Mouse (Mus musculus): Measurements from ENCODE around the gene Vps25. TPM values are rescaled to one million over a fixed set of nuclear protein-coding genes. Genes with fewer than 3 reads are reported as not detected.

The Vps25 gene
- polyA plus RNA-seq (2015; fragmentation: Nextera tagmentation; extraction: Ambion mirVana), result 135 and 147 TPM in 2 replicates

DNA sequence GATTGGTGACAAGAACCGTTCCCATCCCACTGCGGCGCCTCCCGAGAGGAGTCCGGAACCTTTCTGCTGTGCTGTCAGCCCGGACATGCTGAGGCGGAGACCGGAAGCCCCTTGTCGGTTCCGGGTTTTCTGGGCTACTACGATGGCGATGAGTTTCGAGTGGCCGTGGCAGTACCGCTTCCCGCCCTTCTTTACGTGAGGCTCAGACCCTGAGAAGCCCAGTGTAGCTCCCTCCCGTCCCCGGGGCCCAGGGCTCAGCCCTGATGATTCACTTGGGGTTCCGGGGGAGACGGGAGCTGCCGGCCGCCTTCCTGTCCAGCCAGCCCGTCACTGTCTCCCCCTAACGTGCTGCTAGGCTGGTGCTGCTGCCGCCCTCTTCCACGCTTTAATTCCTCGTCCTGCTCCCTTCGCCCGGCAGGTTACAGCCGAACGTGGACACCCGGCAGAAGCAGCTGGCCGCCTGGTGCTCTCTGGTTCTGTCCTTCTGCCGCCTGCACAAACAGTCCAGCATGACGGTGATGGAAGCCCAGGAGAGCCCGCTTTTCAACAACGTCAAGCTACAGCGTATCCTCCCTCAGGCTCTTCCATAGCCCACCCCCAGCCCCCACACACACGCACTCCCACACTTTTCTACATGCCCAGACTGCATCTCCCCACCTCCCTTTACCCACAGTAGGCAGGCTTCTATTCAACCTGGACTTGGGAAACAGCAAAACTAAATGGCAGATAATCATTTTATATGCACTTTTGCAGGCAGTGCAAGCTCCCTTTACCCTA lies at the start of gene Vps25:
Gene Vps25 (plus strand): TSS at position 95 of the 777 bp plus-strand sequence.
- peak within 1 kb of the TSS; percentile 96 for H3K9ac ChIP-seq
- peaks cover 25% of the 10 kb centered on the region for H3K36me3 ChIP-seq
- WGBS, result under 1% methylated on average over 40 of the region's 40 CpGs
- H3K27me3 ChIP-seq, result no peaks in the 10 kb centered on the region
- H3K4me3 ChIP-seq (replicated peaks), result peak within 1 kb of the TSS; percentile 92
- ATAC-seq (replicated peaks; ENCODE audit: low FRiP score), result peak; percentile 73
- peak within 1 kb of the TSS; percentile 91 for H3K4me2 ChIP-seq
- H3K27ac ChIP-seq, result peak within 1 kb of the TSS; percentile 97
- no peaks in the 10 kb centered on the region for H3K9me3 ChIP-seq (replicated peaks)
- peaks cover 48% of the 10 kb centered on the region for H3K4me1 ChIP-seq

GRCm38 (mm10) chr11:101211970-101212369 lies 41.5 kb upstream of the Vps25 start:
- Histone ChIP-seq H3K27ac (peak overlapping the region; percentile 58; the same call in 1 of the 2 replicates), H3K4me1 (no peaks in the 10 kb centered on the region), H3K27me3 (no peaks in the 10 kb centered on the region), H3K9ac (no peak overlapping the region), H3K4me2 (no peak overlapping the region), H3K4me3 (replicated peaks) (no peak overlapping the region), H3K36me3 (peaks cover 86% of the 10 kb centered on the region), H3K9me3 (replicated peaks) (no peaks in the 10 kb centered on the region)
- 0 out of 2 replicates have a peak, but pooled peaks have one; percentile 64 for ATAC-seq (replicated peaks; ENCODE audit: low FRiP score)
- whole genome bisulfite sequencing, result 33% methylated on average over 3 of the region's 3 CpGs

- no peaks in the 10 kb centered on the region for H3K27me3 ChIP-seq
- peaks cover 31% of the 10 kb centered on the region for H3K4me1 ChIP-seq
- 90% methylated on average over 5 of the region's 5 CpGs for WGBS
- no peaks in the 10 kb centered on the region for H3K9me3 ChIP-seq (replicated peaks)
- H3K4me2 ChIP-seq, result no peak overlapping the region
- no peak overlapping the region for H3K27ac ChIP-seq
- no peak for ATAC-seq (replicated peaks; ENCODE audit: low FRiP score)
- no peak overlapping the region for H3K9ac ChIP-seq
- peaks cover 56% of the 10 kb centered on the region for H3K36me3 ChIP-seq
- H3K4me3 ChIP-seq (replicated peaks), result no peak overlapping the region
Measured at GRCm38 (mm10) chr11:101216936-101217335, 36.6 kb upstream of the Vps25 start.

DNA sequence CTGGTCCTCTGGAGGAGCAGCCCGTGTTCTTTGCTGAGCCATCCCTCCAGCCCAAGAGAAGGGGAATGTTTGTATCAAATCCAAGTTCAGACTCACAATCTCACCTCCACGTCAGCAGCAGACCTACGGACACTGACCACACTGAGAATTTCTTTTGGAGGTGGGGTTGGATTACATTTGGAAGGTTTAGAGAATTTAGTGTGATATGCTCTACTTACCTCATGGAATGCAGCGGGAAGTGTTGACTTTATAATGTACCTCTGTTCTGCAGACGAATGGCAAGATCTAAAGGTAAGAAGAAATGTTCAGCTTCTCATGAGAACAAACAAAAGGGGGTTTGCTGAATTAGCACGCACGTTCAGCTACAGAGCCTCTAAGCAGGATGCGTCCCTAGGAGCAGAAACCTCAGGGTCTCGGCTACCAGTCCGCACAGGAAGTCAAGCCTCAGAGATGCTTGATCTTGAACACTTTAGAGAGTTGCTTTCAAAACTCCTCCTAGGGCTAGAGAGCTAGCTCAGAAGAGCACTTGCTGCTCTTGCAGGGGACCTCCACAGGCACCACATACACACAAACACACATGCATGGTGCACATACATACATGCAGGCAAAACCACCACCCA lies 35.0 kb upstream of the Vps25 start:
- H3K4me3 ChIP-seq (replicated peaks), result no peak overlapping the region
- H3K9me3 ChIP-seq (replicated peaks), result no peaks in the 10 kb centered on the region
- H3K9ac ChIP-seq, result 0 out of 2 replicates have a peak overlapping the region, but pooled peaks have one; percentile 29
- H3K36me3 ChIP-seq, result peaks cover 47% of the 10 kb centered on the region
- WGBS, result 45% methylated on average over 10 of the region's 10 CpGs
- peak overlapping the region; percentile 27; the same call in 1 of the 2 replicates for H3K4me2 ChIP-seq
- ATAC-seq (replicated peaks; ENCODE audit: low FRiP score), result no peak
- peak overlapping the region; percentile 83 for H3K27ac ChIP-seq
- H3K4me1 ChIP-seq, result peaks cover 31% of the 10 kb centered on the region
- no peaks in the 10 kb centered on the region for H3K27me3 ChIP-seq

GRCm38 (mm10) chr11:101220853-101221252 lies 32.7 kb upstream of the Vps25 start:
- Histone ChIP-seq H3K9ac (no peak overlapping the region), H3K36me3 (peaks cover 25% of the 10 kb centered on the region), H3K4me3 (replicated peaks) (no peak overlapping the region), H3K27me3 (no peaks in the 10 kb centered on the region), H3K27ac (peak overlapping the region; percentile 71), H3K4me1 (peaks cover 43% of the 10 kb centered on the region), H3K9me3 (replicated peaks) (no peaks in the 10 kb centered on the region), H3K4me2 (peak overlapping the region; percentile 2; the same call in 1 of the 2 replicates)
- no peak for ATAC-seq (replicated peaks; ENCODE audit: low FRiP score)
- 13% methylated on average over 2 of the region's 2 CpGs for WGBS

DNA sequence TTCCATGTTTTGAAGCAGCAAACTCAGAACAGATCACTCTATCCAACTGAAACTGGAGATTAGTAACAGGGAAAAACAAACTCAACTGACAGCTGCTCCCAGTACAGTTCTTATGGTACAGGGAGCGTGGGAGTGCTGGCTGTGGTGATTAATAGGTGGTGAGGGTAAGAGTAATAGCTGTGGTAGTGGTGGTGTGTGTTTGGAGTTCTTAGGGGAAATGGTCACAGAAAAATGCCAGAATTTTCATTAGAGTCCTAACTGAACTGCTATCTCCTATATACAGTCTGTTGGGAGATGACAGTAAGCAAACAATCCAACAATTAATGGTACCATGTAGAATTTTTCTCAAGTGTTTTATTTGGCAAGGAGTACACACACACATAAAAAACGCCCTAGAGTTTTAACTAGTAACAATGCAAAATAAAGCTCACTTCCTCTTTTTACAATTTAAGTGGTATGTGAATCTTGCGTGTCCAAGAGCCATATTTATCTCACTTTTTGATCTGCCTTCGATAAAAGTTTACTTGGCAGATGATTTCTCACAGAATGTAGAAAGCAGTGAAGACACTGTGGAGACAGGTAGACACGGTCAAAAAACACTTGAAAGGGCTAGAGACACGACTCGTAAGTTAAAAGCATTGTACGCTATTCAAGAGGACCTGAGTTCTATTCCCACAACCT lies 32.1 kb upstream of the Vps25 start:
- H3K27ac ChIP-seq, result peak overlapping the region; percentile 71
- H3K4me1 ChIP-seq, result peaks cover 45% of the 10 kb centered on the region
- H3K9ac ChIP-seq, result no peak overlapping the region
- H3K27me3 ChIP-seq, result no peaks in the 10 kb centered on the region
- peaks cover 19% of the 10 kb centered on the region for H3K36me3 ChIP-seq
- ATAC-seq (replicated peaks; ENCODE audit: low FRiP score), result peak; percentile 75
- H3K4me2 ChIP-seq, result peak overlapping the region; percentile 2; the same call in 1 of the 2 replicates
- no peak overlapping the region for H3K4me3 ChIP-seq (replicated peaks)
- 37% methylated on average over 8 of the region's 8 CpGs for WGBS
- no peaks in the 10 kb centered on the region for H3K9me3 ChIP-seq (replicated peaks)

DNA sequence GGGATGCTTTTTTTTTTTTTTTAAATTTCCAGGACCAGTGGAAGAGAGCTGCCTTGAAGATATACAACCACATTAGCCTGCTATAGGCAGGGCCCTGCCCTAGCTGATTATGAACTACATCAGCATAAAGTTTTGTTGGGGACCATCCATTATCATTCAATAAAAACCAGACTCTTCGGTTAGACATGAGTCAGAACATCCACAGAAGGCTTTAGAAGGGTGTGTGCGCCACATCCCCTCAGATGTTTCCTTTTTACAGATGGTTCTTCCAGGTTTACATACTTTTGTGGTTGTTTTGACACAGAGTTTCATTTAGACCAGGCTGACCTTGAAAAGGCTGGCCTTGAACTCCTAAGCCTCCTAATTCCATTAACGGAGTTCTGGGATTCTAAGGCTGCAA lies 29.2 kb upstream of the Vps25 start:
- no peak overlapping the region for H3K27ac ChIP-seq
- H3K9me3 ChIP-seq (replicated peaks), result no peaks in the 10 kb centered on the region
- WGBS, result 86% methylated on average over 3 of the region's 3 CpGs
- ATAC-seq (replicated peaks; ENCODE audit: low FRiP score), result no peak
- H3K4me3 ChIP-seq (replicated peaks), result no peak overlapping the region
- peaks cover 3% of the 10 kb centered on the region; the same call in 1 of the 2 replicates for H3K36me3 ChIP-seq
- H3K4me1 ChIP-seq, result peaks cover 44% of the 10 kb centered on the region
- H3K27me3 ChIP-seq, result no peaks in the 10 kb centered on the region
- no peak overlapping the region for H3K9ac ChIP-seq
- no peak overlapping the region for H3K4me2 ChIP-seq

DNA sequence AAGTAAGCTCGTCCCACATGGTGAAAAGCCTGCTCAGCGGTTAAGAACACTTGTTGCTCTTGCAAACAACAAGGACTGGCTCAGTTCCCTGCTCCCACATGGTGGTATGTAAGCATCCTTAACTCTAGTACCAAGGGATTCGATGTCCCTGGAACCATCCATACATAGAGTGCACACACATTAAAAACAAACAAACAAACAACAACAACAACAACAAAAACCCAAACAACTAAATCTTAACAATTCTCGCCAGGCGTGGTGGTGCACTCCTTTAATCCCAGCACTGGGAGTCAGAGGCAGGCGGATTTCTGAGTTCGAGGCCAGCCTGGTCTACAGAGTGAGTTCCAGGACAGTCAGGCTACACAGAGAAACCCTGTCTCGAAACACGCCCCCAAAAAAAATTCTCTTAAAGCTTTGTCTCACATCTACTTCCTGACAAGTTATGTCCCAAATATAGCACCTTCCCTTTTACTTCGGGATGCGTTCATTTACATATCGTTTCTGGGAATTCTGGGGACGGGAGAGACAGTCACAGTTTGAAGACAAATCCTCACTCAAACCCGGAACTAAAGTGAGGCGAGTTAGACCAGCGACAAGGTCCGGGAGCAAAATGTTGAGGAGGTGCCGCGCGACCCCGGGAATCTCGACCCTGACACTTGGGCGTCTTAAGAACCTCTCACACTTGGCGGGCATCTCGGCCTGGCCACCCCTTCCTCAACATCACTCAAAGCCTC lies 28.0 kb upstream of the Vps25 start:
- WGBS, result 17% methylated on average over 25 of the region's 25 CpGs
- Histone ChIP-seq H3K4me1 (peaks cover 51% of the 10 kb centered on the region), H3K36me3 (peaks cover 3% of the 10 kb centered on the region; the same call in 1 of the 2 replicates), H3K4me2 (peak overlapping the region; percentile 83), H3K27me3 (no peaks in the 10 kb centered on the region), H3K4me3 (replicated peaks) (peak overlapping the region; percentile 93), H3K27ac (peak overlapping the region; percentile 91), H3K9ac (peak overlapping the region; percentile 89), H3K9me3 (replicated peaks) (no peaks in the 10 kb centered on the region)
- ATAC-seq (replicated peaks; ENCODE audit: low FRiP score), result no peak

DNA sequence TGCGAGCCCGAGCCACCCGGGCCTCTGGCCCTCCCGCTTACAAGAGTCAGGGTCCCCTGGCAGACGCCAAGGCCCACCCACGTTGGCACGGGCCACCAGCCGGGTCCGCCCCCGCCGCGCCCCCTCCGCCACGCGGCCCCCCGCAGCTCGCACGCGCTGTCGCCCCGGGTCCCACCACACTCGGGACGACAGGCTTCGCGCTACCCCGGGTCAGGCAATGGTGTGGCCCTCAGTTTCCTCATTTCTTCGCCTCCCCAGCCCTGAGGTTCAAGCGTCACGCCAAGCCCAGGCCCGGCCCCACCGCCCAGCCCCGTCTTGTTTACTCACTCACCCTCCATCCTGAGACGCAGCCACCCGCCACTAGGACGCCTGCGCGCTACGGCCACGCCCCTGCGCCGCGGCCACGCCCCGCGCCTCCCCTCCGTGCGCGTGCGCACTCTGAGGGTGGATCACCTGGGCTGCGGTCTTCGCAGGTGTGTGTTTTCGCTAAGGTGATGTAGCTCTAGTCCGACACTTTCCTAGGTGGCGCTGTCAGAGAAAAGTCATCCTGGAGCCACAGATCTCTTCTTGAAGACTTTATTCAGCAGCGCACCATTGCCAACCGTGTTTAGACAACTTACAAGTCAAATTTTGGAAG lies 27.3 kb upstream of the Vps25 start, which contains the start of gene Ezh1:
Gene Ezh1 (minus strand): TSS at position 399 of the 637 bp plus-strand sequence.
- Histone ChIP-seq H3K9ac (peak within 1 kb of the TSS; percentile 89), H3K9me3 (replicated peaks) (no peaks in the 10 kb centered on the region), H3K27ac (peak within 1 kb of the TSS; percentile 91), H3K4me2 (peak within 1 kb of the TSS; percentile 83), H3K36me3 (peaks cover 3% of the 10 kb centered on the region; the same call in 1 of the 2 replicates), H3K4me3 (replicated peaks) (peak within 1 kb of the TSS; percentile 93), H3K4me1 (peaks cover 51% of the 10 kb centered on the region), H3K27me3 (no peaks in the 10 kb centered on the region)
- ATAC-seq (replicated peaks; ENCODE audit: low FRiP score), result peak; percentile 92
- WGBS, result under 1% methylated on average over 56 of the region's 56 CpGs

- Histone ChIP-seq H3K36me3 (no peaks in the 10 kb centered on the region), H3K27ac (peak overlapping the region; percentile 99), H3K4me2 (peak overlapping the region; percentile 56), H3K9me3 (replicated peaks) (no peaks in the 10 kb centered on the region), H3K4me3 (replicated peaks) (no peak overlapping the region), H3K4me1 (peaks cover 70% of the 10 kb centered on the region), H3K9ac (no peak overlapping the region), H3K27me3 (no peaks in the 10 kb centered on the region)
- no peak for ATAC-seq (replicated peaks; ENCODE audit: low FRiP score)
- 31% methylated on average over 8 of the region's 8 CpGs for WGBS
Measured at GRCm38 (mm10) chr11:101229361-101229900, 24.1 kb upstream of the Vps25 start.
